Mouse (Mus musculus): Measurements from ENCODE around the gene Ap5s1. TPM values are rescaled to one million over a fixed set of nuclear protein-coding genes. Genes with fewer than 3 reads are reported as not detected.

The Ap5s1 gene
- polyA plus RNA-seq, 1 experiment from 2014 or later, result 31.4 TPM

DNA sequence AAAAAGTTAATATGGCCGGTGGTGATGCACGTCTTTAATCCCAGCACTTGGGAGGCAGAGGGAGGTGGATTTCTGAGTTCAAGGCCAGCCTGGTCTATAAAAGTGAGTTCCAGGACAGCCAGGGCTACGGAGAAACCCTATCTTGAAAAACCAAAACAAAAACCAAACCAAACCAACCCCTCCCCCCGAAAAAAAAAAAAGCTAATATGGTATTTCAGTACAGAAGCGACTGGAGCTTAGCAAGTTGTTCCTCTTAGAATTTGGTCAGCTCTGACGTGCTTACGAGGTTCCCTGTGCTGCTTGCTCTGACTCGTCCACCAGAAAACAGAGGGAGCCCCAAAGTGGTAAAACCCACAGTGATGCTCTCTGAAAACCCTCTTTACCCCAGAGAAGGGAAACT is 51.8 kb downstream of the Ap5s1 start:
- Histone ChIP-seq H3K27me3 (ENCODE audit: control insufficient read depth, insufficient read depth, low read length) (no peaks in the 10 kb centered on the region), H3K4me2 (ENCODE audit: low read depth, low read length, severe bottlenecking) (no peak overlapping the region), H3K4me1 (replicated peaks; ENCODE audit: control insufficient read depth, insufficient read depth, low read length) (peaks cover 6% of the 10 kb centered on the region; the same call in 1 of the 2 replicates), H3K9me3 (ENCODE audit: control insufficient read depth, low read length) (no peaks in the 10 kb centered on the region), H3K9ac (ENCODE audit: low read length) (no peak overlapping the region), H3K36me3 (ENCODE audit: control insufficient read depth, insufficient read depth, low read length) (no peaks in the 10 kb centered on the region), H3K27ac (ENCODE audit: low read depth, low read length) (no peak overlapping the region), H3K4me3 (ENCODE audit: low read depth, low read length) (no peak overlapping the region)
- 82% methylated on average over 8 of the region's 8 CpGs for WGBS
- DNase-seq (ENCODE audit: low spot score), result no peak
- no peak for ATAC-seq (replicated peaks; ENCODE audit: low FRiP score)

DNA sequence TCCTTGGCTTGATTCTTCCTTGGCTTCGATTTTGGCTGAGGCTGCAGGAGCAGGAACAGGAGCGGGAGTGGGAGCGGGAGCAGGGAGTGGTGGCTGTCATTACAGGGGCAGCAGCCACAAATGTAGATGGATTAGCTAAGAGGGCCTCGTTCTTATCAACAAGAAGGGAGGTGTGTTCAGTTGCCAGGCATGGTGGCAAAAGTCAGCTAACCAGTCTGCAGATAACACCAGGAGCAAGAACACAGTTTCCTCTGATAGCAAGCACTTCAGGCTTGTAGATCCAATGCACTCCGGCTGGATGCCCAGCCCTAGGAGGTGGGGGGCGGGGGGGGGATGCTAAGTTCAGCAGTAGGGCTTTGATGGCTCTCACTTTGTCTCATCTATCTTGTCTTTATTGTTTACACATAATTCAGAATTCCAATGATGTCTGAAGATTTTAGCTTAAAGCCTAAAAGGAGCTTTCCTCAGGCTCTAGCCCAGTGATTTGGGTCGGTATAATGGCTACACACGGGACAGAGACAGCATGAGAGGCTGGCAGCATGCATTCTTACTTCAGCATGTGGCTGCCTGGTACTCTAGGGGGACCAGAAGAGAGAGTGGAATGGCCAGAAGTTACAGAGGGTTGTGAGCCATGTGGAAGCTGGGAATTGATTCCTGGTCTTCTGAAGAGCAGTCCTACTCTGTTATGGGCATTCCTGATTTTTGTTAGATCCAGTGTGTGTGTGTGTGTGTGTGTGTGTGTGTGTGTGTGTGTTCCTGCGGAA is 53.8 kb downstream of the Ap5s1 start:
- DNase-seq (ENCODE audit: low spot score) (no peak), ATAC-seq (replicated peaks; ENCODE audit: low FRiP score) (no peak)
- Histone ChIP-seq H3K9me3 (ENCODE audit: control insufficient read depth, low read length) (no peaks in the 10 kb centered on the region), H3K27ac (ENCODE audit: low read depth, low read length) (no peak overlapping the region), H3K4me1 (replicated peaks; ENCODE audit: control insufficient read depth, insufficient read depth, low read length) (peaks cover 8% of the 10 kb centered on the region; the same call in 1 of the 2 replicates), H3K9ac (ENCODE audit: low read length) (peak overlapping the region; percentile 32; the same call in 1 of the 2 replicates), H3K4me3 (ENCODE audit: low read depth, low read length) (no peak overlapping the region), H3K27me3 (ENCODE audit: control insufficient read depth, insufficient read depth, low read length) (no peaks in the 10 kb centered on the region), H3K4me2 (ENCODE audit: low read depth, low read length, severe bottlenecking) (no peak overlapping the region), H3K36me3 (ENCODE audit: control insufficient read depth, insufficient read depth, low read length) (no peaks in the 10 kb centered on the region)
- WGBS, result 70% methylated on average over 9 of the region's 9 CpGs

DNA sequence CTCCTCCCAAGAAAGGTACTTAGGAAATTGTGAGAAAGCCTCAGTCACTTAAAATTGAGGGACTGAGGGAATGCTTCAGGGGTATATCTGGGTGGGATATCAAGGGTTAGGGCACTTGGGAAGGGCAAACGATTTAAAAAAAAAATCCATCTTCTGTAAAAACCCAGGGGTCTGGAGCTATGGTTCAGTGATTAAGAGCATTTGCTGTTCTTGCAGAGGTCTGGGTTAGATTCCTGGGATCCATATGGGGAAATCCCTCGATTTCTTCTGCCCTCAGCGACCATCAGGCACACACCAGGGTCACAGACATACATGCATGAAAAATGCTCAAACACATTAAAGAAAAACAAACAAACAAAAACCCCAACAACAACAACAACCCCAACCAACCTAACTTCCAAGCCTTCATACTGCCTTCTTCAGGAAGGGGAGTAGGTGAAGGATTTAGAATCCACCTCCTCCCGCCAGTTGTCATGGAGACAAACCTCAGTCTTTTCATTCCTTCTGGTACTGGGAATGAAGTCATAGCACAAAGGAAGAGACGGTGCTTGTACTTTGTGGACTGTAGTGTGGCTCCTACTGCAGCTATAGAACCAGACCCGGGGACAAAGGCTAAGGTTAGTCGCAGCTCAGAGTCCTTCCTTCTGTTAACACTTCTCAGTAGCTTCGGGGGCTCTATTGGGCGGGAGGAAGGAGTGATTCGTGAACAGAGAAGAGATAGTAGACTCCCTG is 54.8 kb downstream of the Ap5s1 start:
- Histone ChIP-seq H3K4me2 (ENCODE audit: low read depth, low read length, severe bottlenecking) (peak overlapping the region; percentile 64), H3K36me3 (ENCODE audit: control insufficient read depth, insufficient read depth, low read length) (no peaks in the 10 kb centered on the region), H3K27ac (ENCODE audit: low read depth, low read length) (peak overlapping the region; percentile 99), H3K27me3 (ENCODE audit: control insufficient read depth, insufficient read depth, low read length) (no peaks in the 10 kb centered on the region), H3K9me3 (ENCODE audit: control insufficient read depth, low read length) (no peaks in the 10 kb centered on the region), H3K4me1 (replicated peaks; ENCODE audit: control insufficient read depth, insufficient read depth, low read length) (peaks cover 8% of the 10 kb centered on the region; the same call in 1 of the 2 replicates), H3K4me3 (ENCODE audit: low read depth, low read length) (peak overlapping the region; percentile 90), H3K9ac (ENCODE audit: low read length) (peak overlapping the region; percentile 98)
- DNase-seq (ENCODE audit: low spot score), result no peak
- ATAC-seq (replicated peaks; ENCODE audit: low FRiP score), result peak; percentile 85
- WGBS, result 4% methylated on average over 10 of the region's 10 CpGs

DNA sequence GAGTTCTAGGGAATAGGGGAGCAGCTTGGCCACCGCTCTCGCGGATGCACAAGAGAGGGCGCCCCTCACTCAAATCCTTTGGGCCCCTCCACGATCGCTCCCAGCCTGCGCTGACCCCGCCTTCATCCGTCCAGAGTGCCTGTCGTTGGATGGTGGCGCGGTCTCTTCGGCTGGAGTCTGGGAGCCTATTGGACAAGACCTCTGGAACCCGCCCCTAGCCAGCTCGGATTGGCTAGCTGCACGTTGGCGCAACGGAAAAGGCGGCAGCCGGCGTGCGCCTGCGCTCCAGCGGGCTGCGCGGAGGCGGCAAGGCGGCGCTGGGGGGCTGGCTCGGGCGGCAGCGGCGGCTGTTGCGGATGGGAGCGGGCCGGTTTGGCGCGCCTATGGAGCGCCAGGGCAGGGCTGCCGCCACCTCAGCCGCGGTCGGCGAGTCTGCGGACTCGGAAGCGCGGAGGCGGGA is 55.4 kb downstream of the Ap5s1 start, which contains the start of gene Pank2:
TSS of gene Pank2 (plus strand) at position 283 of the 460 bp plus-strand sequence.
- Histone ChIP-seq H3K4me3 (ENCODE audit: low read depth, low read length) (peak within 1 kb of the TSS; percentile 90), H3K27me3 (ENCODE audit: control insufficient read depth, insufficient read depth, low read length) (no peaks in the 10 kb centered on the region), H3K27ac (ENCODE audit: low read depth, low read length) (peak within 1 kb of the TSS; percentile 99), H3K9me3 (ENCODE audit: control insufficient read depth, low read length) (no peaks in the 10 kb centered on the region), H3K4me1 (replicated peaks; ENCODE audit: control insufficient read depth, insufficient read depth, low read length) (peaks cover 8% of the 10 kb centered on the region; the same call in 1 of the 2 replicates), H3K36me3 (ENCODE audit: control insufficient read depth, insufficient read depth, low read length) (no peaks in the 10 kb centered on the region), H3K4me2 (ENCODE audit: low read depth, low read length, severe bottlenecking) (peak within 1 kb of the TSS; percentile 73), H3K9ac (ENCODE audit: low read length) (peak within 1 kb of the TSS; percentile 98)
- ATAC-seq (replicated peaks; ENCODE audit: low FRiP score) (peak; percentile 100), DNase-seq (ENCODE audit: low spot score) (peak; percentile 99)
- WGBS, result under 1% methylated on average over 49 of the region's 49 CpGs

Other genes with a start within 250 kb of the Ap5s1 start
- gene Gfra4, start 164.0 kb upstream of the Ap5s1 start, polyA plus RNA-seq (2014; fragmentation: Nextera tagmentation; extraction: Ambion mirVana), result 3.4 and 4.0 TPM in 2 replicates
- gene Adam33, start 143.3 kb upstream of the Ap5s1 start, polyA plus RNA-seq (2014; fragmentation: Nextera tagmentation; extraction: Ambion mirVana), result 0.36 and 0.95 TPM in 2 replicates
- 0.13 and 0.36 TPM in 2 replicates for gene Siglec1, start 120.3 kb upstream of the Ap5s1 start, polyA plus RNA-seq (2014; fragmentation: Nextera tagmentation; extraction: Ambion mirVana)
- gene Hspa12b, start 79.8 kb upstream of the Ap5s1 start, polyA plus RNA-seq (2014; fragmentation: Nextera tagmentation; extraction: Ambion mirVana), result 4.2 and 5.6 TPM in 2 replicates
- not detected in 2 replicates for gene Gm11037, start 73.6 kb upstream of the Ap5s1 start, polyA plus RNA-seq (2014; fragmentation: Nextera tagmentation; extraction: Ambion mirVana)
- gene 1700037H04Rik, start 47.0 kb upstream of the Ap5s1 start, polyA plus RNA-seq (2014; fragmentation: Nextera tagmentation; extraction: Ambion mirVana), result 122 and 132 TPM in 2 replicates
- 12.3 and 13.7 TPM in 2 replicates for gene Cenpb, start 27.0 kb upstream of the Ap5s1 start, polyA plus RNA-seq (2014; fragmentation: Nextera tagmentation; extraction: Ambion mirVana)
- 92.2 and 93.0 TPM in 2 replicates for gene Cdc25b, start 20.1 kb upstream of the Ap5s1 start, polyA plus RNA-seq (2014; fragmentation: Nextera tagmentation; extraction: Ambion mirVana)
- 9.3 and 10.3 TPM in 2 replicates for gene Spef1, start 19.8 kb upstream of the Ap5s1 start, polyA plus RNA-seq (2014; fragmentation: Nextera tagmentation; extraction: Ambion mirVana)
- 16.6 and 17.1 TPM in 2 replicates for gene Mavs, start 27.0 kb downstream of the Ap5s1 start, polyA plus RNA-seq (2014; fragmentation: Nextera tagmentation; extraction: Ambion mirVana)
- 66.3 and 66.5 TPM in 2 replicates for gene Pank2, start 55.4 kb downstream of the Ap5s1 start, polyA plus RNA-seq (2014; fragmentation: Nextera tagmentation; extraction: Ambion mirVana)
- gene Rnf24, start 145.8 kb downstream of the Ap5s1 start, polyA plus RNA-seq (2014; fragmentation: Nextera tagmentation; extraction: Ambion mirVana), result 8.3 and 9.3 TPM in 2 replicates

Data from forebrain, embryonic 11.5 days (tissue).